Comparison of ENCODE assay signal across 9 mouse cellular contexts in the genomic region with DNA sequence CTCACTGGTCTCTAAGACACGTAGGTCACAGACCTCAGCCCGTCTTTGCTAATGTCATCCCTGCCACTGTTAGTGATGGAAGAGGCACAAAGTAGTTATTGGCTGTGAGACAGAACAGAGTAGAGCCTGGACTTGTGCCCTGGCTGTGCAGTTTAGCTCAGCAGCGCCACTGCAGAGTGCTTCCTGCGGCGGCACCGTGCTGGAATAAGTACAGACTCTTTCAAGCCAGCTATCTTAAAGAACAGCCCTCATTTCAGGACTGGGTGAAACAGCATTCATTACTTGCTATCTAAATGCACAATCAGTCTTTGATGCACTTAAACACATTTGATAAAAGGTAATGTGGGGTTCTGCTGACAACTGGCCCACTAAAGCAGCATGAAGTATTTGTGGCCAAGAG.
A peak's percentile ranks its signal among the peaks of the same experiment; 100 is the strongest.
DNase-seq lines count a peak whose midpoint lies in the region; ATAC-seq and TF ChIP-seq lines count a peak whose summit lies in the region.
"Had no signal": no experiment of that assay in that cellular context is flagged by ENCODE, and none has a peak within 500 bp of the region (broad histone marks: within the 10 kb centered on the region; RNA-seq: fewer than 3 reads in every experiment).

No protein-coding gene starts in this region.

- TF ChIP-seq EP300 in heart, adult 2 months (IDR thresholded peaks at IDR 0.05; ENCODE audit: insufficient read depth, low read depth, low read length) = no peak

- no peaks in the 10 kb centered on the region for H3K27me3 ChIP-seq in heart, adult 2 months (ENCODE audit: control insufficient read depth, insufficient read depth, low read length)

- ATAC-seq in monocyte, adult 5-6 weeks (replicated peaks; ENCODE audit: insufficient number of reproducible peaks, low FRiP score, low TSS enrichment, poor library complexity, severe bottlenecking) = no peak

- intact Hi-C loops in heart, adult 2 months (cut with DNase I) = no loop called here
- intact Hi-C loops in heart, postnatal 25 days (cut with DNase I) = loop anchor here (5.0 kb wide), 1 partner anchor 105 kb away; no protein-coding TSS in a partner anchor
- intact Hi-C loops in left cerebral cortex, postnatal 36 days (cut with DNase I) = loop anchor here (5.0 kb wide), 1 partner anchor 75 kb away; no protein-coding TSS in a partner anchor

- no peak for TF ChIP-seq POLR2A in heart, adult 2 months (IDR thresholded peaks at IDR 0.05; ENCODE audit: insufficient read depth, low read depth, low read length)

- peaks cover 1% of the 10 kb centered on the region; the same call in 1 of the 2 replicates for H3K4me1 ChIP-seq in heart, adult 2 months (ENCODE audit: control insufficient read depth, insufficient read depth, low read length)

- no peaks in the 10 kb centered on the region for H3K79me2 ChIP-seq in heart, adult 2 months (replicated peaks; ENCODE audit: control insufficient read depth, insufficient read depth, low read length)

- no peak overlapping the region for H3K9ac ChIP-seq in heart, adult 2 months (ENCODE audit: low read depth, low read length)
- H3K9ac ChIP-seq: liver, embryonic 14.5 days had no signal

- DNase-seq in heart, adult 2 months = peak; percentile 40 to 50
- DNase-seq in heart, postnatal 25 days (ENCODE audit: low spot score) = no peak
- peak; percentile 64 for DNase-seq in adrenal gland, postnatal 14 days
- peak; percentile 49 to 58 for DNase-seq in cerebellum, postnatal 36 days
- DNase-seq in left cerebral cortex, postnatal 36 days (ENCODE audit: low spot score in 2 of 2) = peak; percentile 46 to 48
- peak; percentile 70 for DNase-seq in thymus, postnatal 25 days
- no peak for DNase-seq in ovary, adult 18-20 months (ENCODE audit: low spot score)

- H3K4me3 ChIP-seq in heart, adult 2 months = no peak overlapping the region

- peak; percentile 64 for TF ChIP-seq CTCF in heart, adult 2 months (IDR thresholded peaks at IDR 0.05)

- 42% methylated on average over 6 of the region's 6 CpGs for WGBS in heart, adult 2 months

- no peaks in the 10 kb centered on the region for H3K36me3 ChIP-seq in heart, adult 2 months (ENCODE audit: control insufficient read depth, insufficient read depth, low read length)

- H3K27ac ChIP-seq in heart, adult 2 months = no peak overlapping the region
- H3K27ac ChIP-seq: liver, embryonic 14.5 days had no signal

Comparison
In these comparisons a context has a peak if more than half of its experiments do, and no peak if none do; other contexts are left out.
1. DNase-seq: peak in heart, adult 2 months (2 of 2), adrenal gland, postnatal 14 days (single experiment), cerebellum, postnatal 36 days (2 of 2), left cerebral cortex, postnatal 36 days (2 of 2) and thymus, postnatal 25 days (single experiment); none in heart, postnatal 25 days (single experiment) and ovary, adult 18-20 months (single experiment).